Mouse (Mus musculus): Measurements from ENCODE around the gene Ube3b. TPM values are rescaled to one million over a fixed set of nuclear protein-coding genes. Genes with fewer than 3 reads are reported as not detected.

Ube3b gene
- total RNA-seq (2021) = 10 to 100 TPM; 69.1 to 83.7 TPM
- long read RNA-seq, full-length matches to known transcripts = 12 of 33 reads
- long read RNA-seq, partial matches to known transcripts = 16 of 33 reads
- long read RNA-seq, other reads (novel, unspliced or antisense) = 5 of 33 reads

DNA sequence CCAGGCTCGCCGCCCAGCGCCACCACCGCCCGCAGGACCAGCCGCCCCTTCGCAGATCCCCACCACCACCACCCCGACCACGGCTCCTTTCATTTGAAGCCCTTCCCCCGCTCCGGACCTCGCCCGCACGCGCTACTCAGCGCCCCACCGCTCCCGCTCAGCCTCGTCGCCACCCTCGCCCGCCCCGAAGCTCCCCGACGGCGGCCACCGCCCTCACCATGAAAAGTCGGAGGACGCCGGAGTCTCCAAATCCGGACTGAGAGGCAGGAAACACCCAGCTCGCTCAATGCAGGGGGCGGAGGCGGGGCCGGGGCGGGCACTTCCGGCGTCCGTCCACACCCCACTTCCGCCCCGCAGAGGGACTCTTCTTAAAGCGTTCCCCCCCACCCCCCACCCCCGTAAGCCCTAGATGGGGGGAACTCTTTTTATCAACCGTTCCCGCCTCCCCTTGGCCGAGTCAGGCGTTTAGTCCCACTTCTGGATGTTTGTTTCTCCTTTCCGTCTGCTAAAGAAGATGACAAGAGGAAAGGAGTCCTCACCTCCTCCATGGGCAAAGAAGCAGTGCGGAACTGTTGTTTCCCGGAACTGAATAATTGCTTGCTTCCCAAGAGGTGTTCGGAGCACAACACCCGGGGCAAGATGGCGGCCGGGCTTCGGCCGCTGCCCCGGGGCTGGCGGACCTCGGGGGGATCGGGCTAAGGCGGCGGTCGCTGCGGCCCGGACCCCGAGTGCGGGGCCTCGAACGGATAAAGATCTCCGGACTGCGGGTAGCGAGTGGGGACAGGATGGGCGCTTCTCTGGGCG is at the start of gene Ube3b, which contains the start of gene Kctd10:
Gene Ube3b, plus strand, starts transcription at position 399 of the 804 bp plus-strand sequence.
Gene Kctd10, minus strand, starts transcription at position 300 of the 804 bp plus-strand sequence.
- DNase-seq (ENCODE audit: low spot score in 2 of 2) = peak; percentile 80 to 84

DNA sequence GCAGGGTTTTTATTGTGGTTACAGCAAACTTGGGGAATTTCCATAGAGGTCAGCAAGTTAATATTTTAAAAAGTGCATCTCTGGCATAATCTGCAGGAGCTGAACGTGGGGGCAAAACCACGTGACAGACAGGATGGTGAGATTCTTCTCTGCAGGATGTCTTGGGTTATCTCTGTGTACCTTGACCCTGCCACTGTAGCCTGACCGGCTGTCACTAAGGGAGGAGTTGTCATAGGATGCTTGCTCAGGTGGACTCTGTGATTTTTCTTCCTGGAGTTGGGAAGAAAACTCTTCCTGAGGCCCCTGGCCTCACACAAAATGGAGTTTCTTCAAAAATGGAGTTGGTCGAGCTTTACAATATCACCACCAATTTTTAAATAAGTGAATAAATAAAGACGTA is 37.4 kb upstream of the Ube3b start:
- DNase-seq (ENCODE audit: low spot score in 2 of 2) = no peak

DNA sequence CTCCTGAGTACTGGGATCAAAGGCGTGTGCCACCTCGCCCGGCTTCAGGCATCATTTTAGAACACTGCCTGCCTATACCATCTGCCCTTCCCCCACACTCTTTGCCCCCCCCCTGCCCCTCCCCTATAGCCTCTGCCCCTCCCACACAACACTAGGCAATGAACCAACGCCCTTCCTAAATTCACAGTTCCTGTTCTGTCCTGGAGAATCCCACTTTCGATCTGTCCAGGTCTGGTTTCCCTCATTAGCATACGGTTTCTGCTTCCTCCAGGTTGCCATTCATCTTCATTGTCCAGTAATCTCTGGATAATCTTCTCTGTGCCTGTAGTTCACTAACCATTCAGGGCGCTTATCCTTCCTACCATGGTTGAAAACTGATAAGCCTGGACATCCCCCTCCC is 36.8 kb upstream of the Ube3b start:
- DNase-seq (ENCODE audit: low spot score in 2 of 2) = no peak

DNA sequence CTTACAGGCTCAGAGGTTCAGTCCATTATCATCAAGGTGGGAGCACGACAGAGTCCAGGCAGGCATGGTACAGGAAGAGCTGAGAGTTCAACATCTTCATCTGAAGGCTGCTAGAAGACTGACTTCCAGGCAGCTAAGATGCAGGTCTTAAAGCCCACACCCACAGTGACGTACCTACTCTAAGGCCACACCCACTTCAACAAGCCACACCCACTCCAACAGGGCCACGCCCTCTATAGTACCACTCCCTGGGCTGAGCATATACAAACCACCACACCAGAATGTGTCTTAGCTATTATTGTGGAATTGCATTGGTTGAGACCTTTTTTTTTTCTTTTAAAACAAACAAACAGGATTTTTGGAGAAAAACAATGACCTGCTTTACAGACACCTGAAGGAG is 34.9 kb upstream of the Ube3b start:
- no peak for DNase-seq (ENCODE audit: low spot score in 2 of 2)

DNA sequence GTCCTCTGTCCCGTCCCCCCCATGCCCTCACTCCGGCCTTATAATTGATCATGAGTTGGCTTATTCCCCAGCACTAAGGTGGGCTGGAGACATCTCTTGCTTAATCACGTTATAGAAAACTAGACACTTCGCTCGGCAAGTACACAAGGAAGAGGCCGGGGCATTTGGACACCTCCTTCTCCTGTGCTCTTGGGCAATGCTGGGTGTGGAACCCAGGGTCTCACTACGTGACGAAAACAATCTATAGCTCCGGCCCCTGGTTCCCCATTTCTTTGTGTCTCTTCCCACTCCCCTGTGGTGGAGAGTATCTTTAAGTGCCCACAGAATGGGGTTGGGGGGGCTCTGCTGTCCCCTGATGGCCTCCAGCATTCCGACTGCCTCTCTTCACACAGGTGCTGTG is 33.4 kb upstream of the Ube3b start:
- no peak for DNase-seq (ENCODE audit: low spot score in 2 of 2)

DNA sequence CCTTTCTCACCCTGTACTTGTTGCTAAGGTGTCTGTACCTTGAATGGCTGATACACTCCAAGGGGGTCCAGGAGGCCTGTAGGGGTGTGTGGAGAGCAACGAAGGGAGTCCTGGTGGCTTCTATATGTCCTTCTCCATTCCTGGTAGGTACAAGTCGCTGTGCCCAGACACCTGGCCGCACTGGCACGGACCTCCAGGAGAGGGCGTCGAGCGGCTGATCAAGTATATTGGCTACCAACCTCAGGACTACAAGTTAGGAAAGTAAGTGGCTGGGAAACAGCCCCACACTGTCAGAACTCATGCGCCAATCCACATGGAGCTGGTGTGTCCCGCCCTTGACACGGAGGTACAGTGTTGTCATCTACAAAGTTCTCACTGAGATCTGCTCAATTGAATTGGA is 28.9 kb upstream of the Ube3b start:
- DNase-seq (ENCODE audit: low spot score in 2 of 2) = no peak

DNA sequence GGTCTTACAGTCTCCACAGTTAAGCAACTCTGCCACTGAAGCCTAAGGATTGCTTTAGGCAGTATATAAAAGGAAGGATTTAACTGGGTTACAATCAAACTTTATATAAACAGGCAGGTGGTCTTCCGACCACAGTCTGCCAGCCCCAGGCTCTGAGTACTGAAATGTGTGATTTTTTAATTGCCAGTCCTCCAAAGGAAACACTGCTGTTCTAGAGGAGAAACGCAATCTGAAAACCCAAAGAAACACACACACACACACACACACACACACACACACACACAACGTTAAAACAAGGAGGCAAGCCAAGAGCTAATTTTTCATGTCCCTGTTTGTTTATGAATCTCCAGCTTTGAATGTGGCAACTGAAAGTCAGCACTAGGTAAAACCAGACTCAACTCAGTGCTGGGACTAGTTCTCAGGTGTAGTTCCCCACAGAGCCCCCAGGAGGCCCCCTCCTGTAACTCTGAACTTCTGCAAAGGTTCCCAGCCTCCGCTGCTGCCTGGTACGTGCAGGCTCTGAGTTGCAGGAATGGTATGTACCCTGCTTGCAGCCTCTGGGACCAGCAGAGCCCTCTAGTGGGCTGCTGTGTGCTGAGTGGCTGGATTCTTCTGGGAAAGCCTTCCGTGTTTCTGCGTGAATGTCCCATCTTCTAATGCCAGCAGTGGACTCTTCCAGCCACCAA is 24.0 kb upstream of the Ube3b start:
- peak; percentile 69 to 75 for DNase-seq (ENCODE audit: low spot score in 2 of 2)

DNA sequence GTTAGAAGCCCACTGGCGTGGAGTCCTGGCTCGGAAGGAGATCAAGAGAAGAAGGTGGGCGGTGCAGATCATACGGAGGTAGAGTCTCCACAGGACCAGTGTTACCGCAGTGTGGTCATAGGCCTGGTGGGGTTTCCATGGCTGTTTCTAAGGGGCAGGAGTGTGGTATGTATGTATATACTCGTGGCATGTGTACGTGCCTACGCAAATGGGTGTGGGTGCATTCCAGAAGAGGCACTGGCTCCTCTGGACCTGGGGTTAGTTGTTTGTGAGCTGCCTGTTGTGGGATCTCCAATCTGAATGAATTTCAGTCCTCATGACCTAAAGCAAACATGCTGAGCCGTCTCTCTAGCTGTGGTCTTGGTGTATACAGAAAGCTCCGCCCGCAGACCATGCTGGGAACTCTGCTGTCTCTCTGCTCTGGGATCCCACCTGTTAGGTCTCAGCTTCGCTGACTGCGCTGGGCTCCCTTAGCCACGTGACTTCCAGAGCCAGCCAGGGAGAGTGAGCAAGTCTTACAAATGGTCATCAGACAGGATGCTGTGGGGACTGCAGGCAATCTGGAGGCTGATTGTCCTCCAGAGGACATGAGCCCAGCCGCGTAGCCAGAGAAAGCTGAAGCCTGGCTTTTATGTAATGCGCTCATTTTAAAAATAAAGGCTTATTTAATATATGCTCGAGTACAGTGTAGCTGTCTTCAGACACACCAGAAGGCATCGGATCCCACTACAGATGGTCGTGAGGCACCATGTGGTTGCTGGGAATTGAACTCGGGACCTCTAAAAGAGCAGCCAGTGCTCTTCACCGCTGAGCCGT is 23.3 kb upstream of the Ube3b start:
- DNase-seq (ENCODE audit: low spot score in 2 of 2) = peak in 1 of 2 experiments; percentile 30

DNA sequence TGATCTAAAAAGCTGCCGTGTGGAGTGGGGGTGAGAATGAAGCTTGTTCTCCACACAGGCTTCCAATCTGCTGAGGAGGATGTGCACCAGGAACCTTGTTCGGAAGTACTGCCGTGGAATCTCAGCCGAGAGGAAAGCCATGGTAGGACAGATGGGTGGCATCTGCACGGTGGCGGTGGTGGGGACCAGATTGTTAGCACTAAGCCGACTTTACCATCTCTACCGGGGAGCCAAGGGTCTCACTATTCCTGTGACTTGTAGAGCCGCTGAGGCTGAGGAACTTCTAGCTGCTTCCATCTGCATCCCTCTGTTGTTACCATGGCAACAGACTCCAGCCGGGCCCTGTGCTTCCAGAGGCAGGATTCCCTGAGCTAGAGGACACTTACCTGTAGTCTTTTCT is 21.6 kb upstream of the Ube3b start:
- DNase-seq (ENCODE audit: low spot score in 2 of 2) = peak in 1 of 2 experiments; percentile 45

DNA sequence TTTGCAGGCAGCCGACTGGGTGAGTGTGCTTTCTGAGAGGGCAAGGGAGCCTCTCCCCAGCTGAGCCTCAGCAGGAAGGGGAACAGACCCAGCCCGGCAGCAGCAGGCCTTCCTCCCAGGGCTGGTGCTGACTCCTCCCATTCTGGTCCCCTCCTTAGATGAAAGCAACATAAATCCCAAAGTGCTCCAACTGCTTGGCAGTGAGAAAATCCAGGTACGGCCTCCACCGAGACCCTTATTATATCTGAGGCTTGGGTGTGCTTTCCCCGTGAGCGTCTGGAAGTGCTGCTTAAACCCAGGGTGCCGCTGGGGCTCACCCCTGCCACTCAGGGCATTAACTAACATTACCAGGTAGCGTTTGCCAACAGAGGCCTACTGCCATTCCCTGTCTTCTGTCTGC is 20.8 kb upstream of the Ube3b start:
- DNase-seq (ENCODE audit: low spot score in 2 of 2) = no peak

DNA sequence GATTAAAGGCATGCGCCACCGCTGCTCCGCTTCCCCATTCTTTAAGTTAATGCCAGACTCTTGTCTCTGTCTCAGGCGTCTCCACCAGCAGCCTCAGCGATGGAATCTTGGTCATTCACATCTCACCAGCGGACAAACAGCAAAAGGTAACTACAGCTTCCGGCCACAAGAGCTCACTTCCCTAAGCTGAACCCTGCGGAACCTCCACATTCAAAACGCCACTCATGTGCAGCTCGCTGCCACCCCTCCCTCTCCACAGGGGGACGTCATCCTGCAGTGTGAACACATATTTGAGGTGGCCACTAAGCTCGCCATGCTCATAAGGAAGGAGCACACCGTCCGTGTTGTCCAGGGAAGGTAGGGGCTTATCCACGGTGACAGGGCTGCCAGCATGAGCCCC is 19.4 kb upstream of the Ube3b start:
- no peak for DNase-seq (ENCODE audit: low spot score in 2 of 2)

DNA sequence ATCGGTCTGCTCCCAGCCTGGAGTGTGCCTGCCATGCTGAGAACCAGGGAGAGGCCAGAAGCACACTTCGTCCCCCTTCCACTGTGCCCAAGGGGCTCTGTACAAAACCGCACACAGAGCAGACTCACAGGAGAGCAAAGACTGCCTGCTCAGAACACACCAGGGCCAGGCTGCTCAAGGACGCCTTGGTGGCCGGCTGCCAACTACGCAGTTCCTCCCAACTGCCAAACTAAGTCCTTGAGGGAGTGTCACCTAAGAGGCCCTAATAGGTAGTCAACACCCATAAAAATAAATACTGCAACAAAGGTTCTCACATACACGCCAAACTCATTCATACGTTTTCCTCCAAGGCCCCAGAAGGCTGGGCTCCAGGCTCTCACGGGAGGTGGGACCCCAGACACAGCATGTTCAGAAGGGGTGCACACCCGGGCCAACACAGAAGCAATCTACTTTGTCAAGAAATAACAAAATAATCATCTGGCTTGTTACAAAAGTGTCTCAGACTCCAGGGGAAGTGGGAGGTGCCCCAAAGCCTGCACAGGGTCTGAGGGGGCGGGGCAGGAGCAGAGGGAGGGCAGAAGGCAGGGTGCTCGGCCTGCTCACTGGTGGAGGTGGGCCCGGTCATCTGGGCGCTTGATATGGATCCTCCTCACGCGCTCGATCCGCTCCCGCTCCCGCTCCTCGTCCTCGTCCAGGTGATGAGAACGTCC is 15.2 kb upstream of the Ube3b start:
- DNase-seq (ENCODE audit: low spot score in 2 of 2) = no peak

DNA sequence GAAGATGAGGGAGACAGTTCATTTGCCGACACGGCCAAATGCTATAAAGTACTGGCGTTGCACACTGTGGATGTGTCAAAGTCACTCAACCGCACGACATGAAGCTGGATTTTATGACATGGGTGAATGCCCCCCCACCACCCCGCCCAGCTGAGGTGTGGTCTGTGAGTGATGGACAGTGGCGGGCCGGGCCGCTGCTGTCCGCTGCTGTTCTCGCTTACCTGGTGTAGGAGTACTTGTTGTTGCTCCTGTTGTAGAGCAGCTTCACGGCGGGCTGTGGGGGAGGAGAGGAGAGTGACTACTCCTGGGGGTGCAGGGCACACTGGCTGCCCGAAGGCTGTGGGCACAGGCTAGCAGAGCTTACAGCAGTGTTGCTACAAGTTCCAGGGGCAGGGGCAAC is 12.3 kb upstream of the Ube3b start:
- no peak for DNase-seq (ENCODE audit: low spot score in 2 of 2)

DNA sequence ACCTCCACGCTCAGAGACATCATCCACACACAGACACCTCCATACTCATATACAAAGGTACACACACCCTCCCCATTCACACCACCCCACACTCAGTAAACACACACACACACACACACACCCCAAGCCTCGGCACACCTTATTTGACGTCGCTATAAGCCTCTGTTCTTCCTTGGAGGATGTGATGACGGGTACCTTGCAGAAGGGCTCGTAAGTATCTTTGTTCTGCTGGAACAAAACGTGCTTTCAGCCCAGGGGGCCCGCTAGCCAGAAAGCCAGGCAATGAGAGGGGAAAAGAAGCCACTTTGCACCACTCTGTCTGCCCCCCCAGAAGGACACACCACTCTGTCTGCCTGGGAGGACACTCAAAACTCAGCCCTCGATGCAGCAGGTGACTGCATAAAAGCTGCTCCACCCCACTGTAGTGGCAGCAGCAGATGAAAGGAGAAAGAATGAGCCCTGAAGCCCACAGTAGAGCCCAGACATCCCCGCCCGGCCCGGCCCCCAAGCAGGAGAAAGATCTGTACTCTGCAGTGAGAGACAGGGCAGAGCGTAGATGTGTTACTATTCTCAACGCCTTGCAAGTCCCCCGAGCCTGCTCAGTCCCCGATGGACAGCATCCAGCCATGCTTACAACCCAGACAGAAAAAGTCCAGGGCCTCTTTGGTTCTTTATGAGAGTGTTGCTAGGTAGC is 11.5 kb upstream of the Ube3b start:
- DNase-seq (ENCODE audit: low spot score in 2 of 2) = no peak

DNA sequence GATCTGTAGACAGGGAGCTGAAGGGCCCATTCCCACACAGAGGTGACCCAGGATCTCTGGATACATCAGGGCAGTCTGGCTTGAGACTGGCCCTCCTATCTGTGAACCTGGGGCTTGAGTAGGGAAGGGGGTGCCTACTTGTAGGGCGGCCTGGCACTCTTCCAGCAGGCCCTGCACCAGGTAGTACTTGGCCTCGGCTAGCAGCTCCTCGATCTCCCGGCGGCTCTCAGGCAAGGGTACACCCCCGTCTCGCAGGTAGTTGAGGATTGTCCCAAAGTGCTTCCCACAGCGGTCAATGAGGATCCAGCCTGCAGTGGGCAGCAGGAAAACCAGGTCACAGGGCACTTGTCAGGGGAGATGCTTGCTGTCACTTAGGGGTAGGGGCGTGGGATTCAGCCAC is 10.5 kb upstream of the Ube3b start:
- no peak for DNase-seq (ENCODE audit: low spot score in 2 of 2)

DNA sequence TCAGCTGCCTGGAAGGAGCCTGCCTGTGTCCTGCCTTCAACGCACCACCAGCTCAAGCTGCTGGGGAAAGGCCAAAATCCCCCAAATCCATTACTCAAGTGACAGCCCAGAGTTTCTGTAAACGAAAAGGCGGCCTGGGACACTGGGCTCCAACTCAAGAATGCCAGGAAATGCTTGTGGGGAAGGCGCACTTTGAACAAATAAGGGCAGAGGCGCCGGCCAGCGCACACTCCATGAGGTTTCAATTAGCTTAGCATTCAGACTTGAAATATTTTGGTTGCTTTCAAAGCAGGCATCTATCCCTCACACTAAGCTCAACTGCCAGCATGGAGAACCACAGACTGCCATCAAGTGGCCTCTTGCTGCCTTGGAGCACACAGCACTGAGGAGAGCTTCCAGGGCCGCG is 10.0 kb upstream of the Ube3b start:
- peak in 1 of 2 experiments; percentile 25 for DNase-seq (ENCODE audit: low spot score in 2 of 2)

DNA sequence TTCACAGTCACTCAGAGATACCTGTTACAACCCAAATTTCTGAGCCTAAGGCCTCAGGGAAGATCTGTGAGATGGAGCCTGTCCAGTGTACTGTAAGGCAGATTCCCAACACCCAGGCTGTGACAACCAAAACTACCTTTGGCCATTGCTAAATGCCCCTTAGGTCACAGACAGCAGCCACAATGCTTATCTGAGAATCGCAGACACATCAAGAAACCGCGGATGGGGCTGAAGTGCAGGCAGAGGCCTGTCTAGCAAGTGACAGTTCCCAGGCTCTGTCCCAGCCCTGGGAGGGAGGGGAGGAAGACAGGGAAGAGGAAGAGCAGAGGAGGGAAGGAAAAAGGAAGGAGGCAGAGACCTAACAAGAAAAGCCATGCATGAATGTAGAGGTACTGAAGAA is 9.1 kb upstream of the Ube3b start:
- DNase-seq (ENCODE audit: low spot score in 2 of 2) = no peak

DNA sequence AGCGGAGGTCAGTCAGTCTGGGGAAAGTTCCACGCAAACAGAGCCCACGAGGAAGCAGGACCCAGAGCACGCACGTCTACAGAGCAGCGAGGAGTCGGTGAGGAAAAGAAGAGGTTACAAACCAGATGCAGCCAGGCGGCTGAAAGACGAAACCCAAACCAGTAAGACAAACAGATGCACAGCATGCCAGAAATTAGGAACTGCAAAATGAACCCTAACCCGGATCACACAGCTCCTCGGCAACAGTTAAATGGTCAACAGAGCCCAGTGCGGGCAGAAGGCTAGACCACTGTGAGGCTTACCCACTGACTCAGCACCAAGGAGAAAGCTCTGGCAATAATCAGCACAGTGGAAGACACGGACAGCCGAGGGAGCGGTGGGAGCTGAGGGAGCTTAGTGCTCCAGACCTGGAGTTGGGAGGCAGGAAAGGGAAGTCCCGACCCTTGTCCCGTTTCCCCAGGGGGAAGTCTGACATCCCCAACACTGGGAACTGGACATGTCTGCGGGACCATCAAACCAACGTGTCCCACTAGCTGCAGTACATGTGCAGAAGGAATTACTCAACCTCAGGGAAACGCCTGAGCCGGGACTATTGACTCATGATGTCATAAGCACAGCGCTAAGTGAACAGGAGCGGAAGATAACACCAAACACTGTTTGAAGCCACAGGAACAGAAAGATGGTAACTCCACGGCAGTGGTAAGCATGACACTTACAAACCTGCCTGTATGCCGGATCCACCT is 8.5 kb upstream of the Ube3b start:
- no peak for DNase-seq (ENCODE audit: low spot score in 2 of 2)

DNA sequence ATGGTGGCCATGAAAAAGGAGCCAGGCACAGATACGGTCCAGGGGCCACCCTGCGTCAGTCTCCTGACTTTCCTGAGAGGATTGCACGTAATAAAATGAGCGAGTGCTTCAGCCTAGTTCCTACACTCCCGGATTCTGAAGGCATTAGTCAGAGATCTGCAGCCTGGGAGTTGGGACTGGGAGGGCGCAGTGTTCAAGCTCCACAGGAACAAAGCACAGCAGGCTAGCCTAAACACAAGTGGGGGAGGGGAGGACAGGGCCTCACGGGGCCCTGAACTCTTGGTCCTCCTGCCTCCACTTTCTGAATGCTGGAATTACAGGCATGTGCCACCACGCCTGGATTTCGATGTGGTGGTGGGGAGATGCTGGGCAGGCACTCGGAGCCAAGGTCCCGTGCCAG is 7.8 kb upstream of the Ube3b start:
- DNase-seq (ENCODE audit: low spot score in 2 of 2) = no peak

DNA sequence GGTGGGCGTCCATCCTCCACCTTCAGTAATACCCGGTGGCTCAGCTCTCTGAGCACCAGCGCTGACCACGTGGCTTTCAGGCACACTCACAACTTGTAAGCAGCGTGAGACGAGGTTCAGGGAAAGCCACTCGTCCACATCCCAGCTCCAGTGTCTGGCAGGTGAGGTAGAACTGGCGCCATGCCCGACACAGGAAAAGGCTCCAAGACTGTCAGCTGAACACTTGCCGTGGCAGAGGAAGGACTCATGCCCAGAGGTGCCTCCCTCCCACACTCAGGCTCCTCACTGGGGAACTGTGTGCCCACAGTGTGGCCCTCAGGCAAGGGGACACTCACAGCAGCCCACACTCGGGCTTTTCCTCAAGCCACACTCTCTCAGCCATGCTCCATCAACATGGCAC is 7.2 kb upstream of the Ube3b start:
- no peak for DNase-seq (ENCODE audit: low spot score in 2 of 2)
